Mouse (Mus musculus): ENCODE measurements around the gene Klhl12.
"Not testable (repeated sequence)": the region's sequence is repeated elsewhere in the genome, so short reads cannot be mapped to it uniquely, and the experiment has no call there.

The Klhl12 gene

DNA sequence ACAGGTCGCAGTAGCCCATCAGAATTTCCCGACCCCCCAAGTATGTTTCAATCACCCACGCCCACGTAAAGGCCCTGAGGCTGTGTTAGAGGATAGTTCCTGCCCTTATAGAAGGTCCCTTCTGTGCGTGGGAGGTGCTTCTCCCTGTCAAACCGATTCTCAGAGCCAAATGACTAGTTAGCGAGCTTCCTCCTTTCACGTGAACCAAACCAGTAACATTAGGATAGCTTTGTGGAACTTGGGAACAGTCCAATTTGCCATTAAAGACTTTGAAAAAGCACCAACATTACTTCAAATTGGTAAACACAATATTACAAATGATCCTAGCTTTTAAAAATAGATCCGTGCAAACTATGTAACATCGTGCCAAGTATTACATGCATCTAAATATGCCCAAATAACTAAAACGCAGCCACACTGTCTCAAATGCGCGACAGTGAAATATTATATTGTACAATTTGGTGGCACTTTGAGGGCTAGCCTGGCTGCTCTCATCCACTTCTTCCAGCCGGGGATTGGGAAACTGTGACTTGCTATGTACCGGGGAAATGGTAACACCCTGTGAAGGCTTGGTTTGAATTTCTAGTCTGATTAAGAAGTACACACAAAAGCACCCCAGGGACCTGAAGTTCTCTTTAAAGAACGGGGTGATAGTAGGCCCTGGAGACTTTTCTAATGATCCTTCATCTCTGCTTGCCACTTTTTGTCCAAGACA is 58.7 kb downstream of the Klhl12 start:
- no peak for DNase-seq (ENCODE audit: extremely low read depth, insufficient read length, low spot score)

DNA sequence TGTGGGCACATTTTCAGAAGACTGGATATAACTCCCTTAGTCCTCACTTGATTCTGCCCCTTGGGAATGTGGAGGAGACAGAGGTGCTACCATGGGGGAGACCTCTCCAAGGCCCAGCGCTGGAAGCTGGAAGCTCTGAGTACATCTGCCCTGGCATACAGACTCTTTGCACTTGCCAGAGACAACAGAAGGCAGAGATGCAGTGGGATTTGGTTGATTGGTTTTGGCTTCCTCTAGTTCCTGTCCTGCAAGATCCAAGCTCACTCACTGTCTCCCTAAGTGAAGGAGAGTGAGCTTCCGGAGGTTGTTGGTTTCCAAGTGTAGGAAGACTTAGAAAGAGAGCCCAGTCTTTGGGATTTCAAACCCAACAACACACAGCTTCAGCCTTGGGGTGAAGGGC is 60.6 kb downstream of the Klhl12 start:
- no peak for DNase-seq (ENCODE audit: extremely low read depth, insufficient read length, low spot score)

GRCm38 (mm10) chr1:134516491-134517198 is 61.3 kb downstream of the Klhl12 start:
- no peak for DNase-seq (ENCODE audit: extremely low read depth, insufficient read length, low spot score)

- not testable (repeated sequence) for DNase-seq (ENCODE audit: extremely low read depth, insufficient read length, low spot score)
Measured at GRCm38 (mm10) chr1:134517841-134518240, 62.5 kb downstream of the Klhl12 start.

- peak; percentile 14 for DNase-seq (ENCODE audit: extremely low read depth, insufficient read length, low spot score)
Measured at GRCm38 (mm10) chr1:134518677-134519076, 63.3 kb downstream of the Klhl12 start.

DNA sequence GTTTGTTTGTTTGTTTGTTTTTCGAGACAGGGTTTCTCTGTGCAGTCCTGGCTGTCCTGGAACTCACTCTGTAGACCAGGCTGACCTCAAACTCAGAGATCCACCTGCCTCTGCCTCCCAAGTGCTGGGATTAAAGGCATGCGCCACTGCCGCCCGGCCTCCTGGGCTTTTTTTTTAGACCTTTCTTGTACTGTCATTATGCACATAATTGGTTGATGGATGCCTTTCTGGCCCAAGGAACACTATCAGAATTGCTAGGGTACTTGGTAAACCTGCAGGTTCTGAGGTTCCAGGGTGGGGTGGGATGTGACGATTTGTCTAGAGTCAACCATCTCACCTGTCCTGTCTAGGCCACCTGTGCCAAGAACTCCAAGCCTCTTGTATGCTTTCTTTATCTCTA is 63.9 kb downstream of the Klhl12 start:
- not testable (repeated sequence) for DNase-seq (ENCODE audit: extremely low read depth, insufficient read length, low spot score)

GRCm38 (mm10) chr1:134520001-134520721 is 64.8 kb downstream of the Klhl12 start:
- no peak for DNase-seq (ENCODE audit: extremely low read depth, insufficient read length, low spot score)

GRCm38 (mm10) chr1:134521163-134521562 is 65.8 kb downstream of the Klhl12 start:
- DNase-seq (ENCODE audit: extremely low read depth, insufficient read length, low spot score): no peak

DNA sequence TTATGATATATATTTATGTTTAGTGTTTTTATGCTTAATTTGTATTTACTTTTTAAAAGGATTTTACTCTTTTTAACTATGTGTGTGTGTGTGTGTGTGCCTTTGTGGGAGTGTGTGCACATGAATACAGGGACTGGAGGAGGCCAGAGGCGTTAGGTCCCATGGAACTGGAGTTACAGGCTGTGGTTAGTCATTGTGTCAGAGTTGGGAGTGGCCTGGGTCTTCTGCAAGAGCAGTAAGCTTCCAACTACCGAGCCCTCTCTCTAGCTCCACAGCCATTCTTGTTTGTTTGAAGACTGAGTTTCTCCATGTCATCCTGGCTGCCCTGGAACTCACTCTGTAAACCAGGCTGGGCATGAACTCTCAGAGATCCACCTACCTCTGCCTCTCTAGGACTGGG is 67.0 kb downstream of the Klhl12 start:
- DNase-seq (ENCODE audit: extremely low read depth, insufficient read length, low spot score): no peak

DNA sequence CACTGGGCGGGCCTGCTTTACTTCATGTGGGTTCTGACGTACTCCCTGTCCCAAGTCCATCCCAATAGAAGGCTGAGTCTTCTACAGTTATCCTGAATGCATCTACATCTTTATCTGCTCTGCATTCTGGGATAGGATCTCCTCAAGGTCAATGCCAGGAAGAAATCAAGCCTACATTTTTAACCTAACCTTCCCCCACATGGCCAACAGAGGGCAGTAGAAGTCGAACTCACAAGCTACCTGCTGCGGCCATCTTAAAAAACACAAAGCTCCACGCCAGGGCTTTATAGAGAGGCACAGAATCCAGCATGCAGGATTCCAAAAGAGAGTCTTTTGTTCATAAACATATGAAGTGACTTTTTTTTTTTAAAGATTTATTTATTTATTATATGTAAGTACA is 69.1 kb downstream of the Klhl12 start:
- no peak for DNase-seq (ENCODE audit: extremely low read depth, insufficient read length, low spot score)

DNA sequence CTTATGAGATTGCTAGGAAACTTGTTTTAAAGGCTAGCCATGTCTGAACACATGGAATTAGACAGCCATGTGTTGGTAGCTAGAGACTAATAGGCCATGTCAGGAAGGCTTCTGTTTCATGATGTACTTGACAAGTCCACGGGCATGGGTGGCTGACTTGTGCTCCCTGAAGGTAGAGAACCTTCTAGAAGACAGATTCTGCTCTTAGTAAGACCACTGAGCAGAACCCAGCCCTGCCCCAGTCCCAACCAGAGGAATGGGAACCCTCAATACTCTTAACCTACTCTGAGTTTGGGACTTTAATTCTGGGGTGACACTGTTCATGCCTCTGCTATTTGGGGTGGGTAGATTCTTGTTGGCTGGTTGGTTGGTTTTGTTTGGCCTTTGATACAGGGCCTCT is 69.7 kb downstream of the Klhl12 start:
- DNase-seq (ENCODE audit: extremely low read depth, insufficient read length, low spot score): no peak

DNA sequence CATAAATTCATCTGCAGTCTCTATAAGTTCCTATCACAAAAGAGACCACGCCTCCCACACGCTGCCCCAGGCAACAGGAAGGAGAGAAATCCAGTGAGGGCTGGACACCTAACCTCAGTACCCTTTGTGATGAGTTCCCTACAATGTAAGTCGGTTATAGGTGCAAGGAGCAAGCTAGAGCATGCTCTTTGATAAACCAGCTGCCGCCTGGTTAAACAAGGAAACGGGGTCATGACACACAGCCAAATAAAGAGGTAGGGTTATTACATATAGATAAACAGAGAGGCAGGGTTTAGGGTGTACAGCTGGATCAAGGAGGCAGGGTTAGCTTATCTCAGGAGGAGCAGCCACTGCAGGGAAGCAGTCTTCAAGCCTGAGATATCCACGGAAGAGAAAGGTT is 71.4 kb downstream of the Klhl12 start:
- DNase-seq (ENCODE audit: extremely low read depth, insufficient read length, low spot score): no peak

DNA sequence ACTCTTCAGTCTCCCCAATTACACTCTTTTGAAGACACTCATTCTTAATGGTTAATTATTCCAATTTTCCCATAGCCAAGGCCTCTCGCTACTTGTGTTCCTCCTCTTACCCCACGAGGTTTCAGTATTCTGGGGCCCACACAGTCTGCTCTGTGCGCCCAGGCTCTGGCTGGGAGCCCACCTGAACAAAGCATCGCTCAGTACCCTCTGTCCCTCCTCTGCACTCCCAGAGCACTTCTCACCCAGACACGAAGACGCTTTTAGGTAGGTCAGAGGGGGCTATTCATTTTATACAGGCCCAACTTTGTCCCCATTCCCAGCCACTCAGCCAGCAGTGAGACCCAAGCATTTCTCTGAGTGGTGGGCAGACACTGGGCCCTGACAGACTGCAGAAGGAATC is 75.3 kb downstream of the Klhl12 start:
- DNase-seq (ENCODE audit: extremely low read depth, insufficient read length, low spot score): no peak

DNA sequence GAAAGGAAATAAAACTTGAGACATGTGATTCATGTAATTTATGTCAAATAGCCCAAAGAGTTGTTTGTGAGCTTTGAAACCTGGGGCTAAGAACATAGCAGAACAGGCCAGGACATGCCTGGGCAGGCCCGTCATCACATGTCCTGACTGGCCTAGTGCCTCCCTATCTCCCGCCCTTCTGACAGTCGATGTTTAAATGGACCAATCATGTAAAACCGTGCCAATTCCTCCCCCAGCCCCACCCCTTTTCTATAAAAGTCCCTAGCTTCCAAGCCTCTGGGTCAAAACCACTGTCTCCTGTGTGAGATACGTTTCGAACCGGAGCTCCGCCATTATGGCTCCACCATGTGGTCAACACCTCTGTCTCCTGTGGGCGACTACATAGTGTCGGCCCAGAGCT is 78.4 kb downstream of the Klhl12 start:
- DNase-seq (ENCODE audit: extremely low read depth, insufficient read length, low spot score): not testable (repeated sequence)

GRCm38 (mm10) chr1:134535054-134535453 is 79.7 kb downstream of the Klhl12 start:
- DNase-seq (ENCODE audit: extremely low read depth, insufficient read length, low spot score): no peak

GRCm38 (mm10) chr1:134535513-134535912 is 80.2 kb downstream of the Klhl12 start:
- DNase-seq (ENCODE audit: extremely low read depth, insufficient read length, low spot score): no peak

GRCm38 (mm10) chr1:134540610-134541009 is 85.3 kb downstream of the Klhl12 start:
- DNase-seq (ENCODE audit: extremely low read depth, insufficient read length, low spot score): no peak
